10 mouse cellular contexts compared by ENCODE assay signal in genomic region chr11:77903761-77904160, GRCm38 (mm10). TPM values are rescaled to one million over a fixed set of nuclear protein-coding genes. Genes with fewer than 3 reads are reported as not detected.
A peak's percentile ranks its signal among the peaks of the same experiment; 100 is the strongest.
DNase-seq lines count a peak whose midpoint lies in the region; ATAC-seq and TF ChIP-seq lines count a peak whose summit lies in the region.
"Had no signal": no experiment of that assay in that cellular context is flagged by ENCODE, and none has a peak within 500 bp of the region (broad histone marks: within the 10 kb centered on the region; RNA-seq: fewer than 3 reads in every experiment).

No protein-coding gene starts in this region.

- no peak for ATAC-seq in heart, postnatal 0 days (ENCODE audit: insufficient read depth, low read depth)
- ATAC-seq in midbrain, embryonic 12.5 days (ENCODE audit: low FRiP score, low read depth): no peak

- no peaks in the 10 kb centered on the region for H3K36me3 ChIP-seq in heart, postnatal 0 days (replicated peaks; ENCODE audit: control insufficient read depth, insufficient read depth, low read length)
- H3K36me3 ChIP-seq in ES-E14 (ENCODE audit: control insufficient read depth, insufficient read depth, low read length, poor library complexity, severe bottlenecking): no peaks in the 10 kb centered on the region
- no peaks in the 10 kb centered on the region for H3K36me3 ChIP-seq in midbrain, embryonic 12.5 days
- H3K36me3 ChIP-seq: stomach, embryonic 15.5 days had no signal

- no peaks in the 10 kb centered on the region for H3K9me3 ChIP-seq in heart, postnatal 0 days (replicated peaks; ENCODE audit: control insufficient read depth, low read length)
- H3K9me3 ChIP-seq in ES-E14 (ENCODE audit: control insufficient read depth, insufficient read depth, low read depth, low read length): no peaks in the 10 kb centered on the region
- H3K9me3 ChIP-seq in midbrain, embryonic 12.5 days: no peaks in the 10 kb centered on the region
- H3K9me3 ChIP-seq: stomach, embryonic 15.5 days had no signal

- H3K4me2 ChIP-seq in heart, postnatal 0 days (ENCODE audit: low read depth, low read length): no peak overlapping the region
- H3K4me2 ChIP-seq in midbrain, embryonic 12.5 days (replicated peaks): no peak overlapping the region
- H3K4me2 ChIP-seq: stomach, embryonic 15.5 days had no signal

- no peak overlapping the region for H3K9ac ChIP-seq in heart, postnatal 0 days (replicated peaks; ENCODE audit: low read depth, low read length)
- peak overlapping the region; percentile 60; the same call in 1 of the 2 replicates for H3K9ac ChIP-seq in ES-E14 (ENCODE audit: insufficient read depth, low read depth, low read length, poor library complexity, severe bottlenecking)
- no peak overlapping the region for H3K9ac ChIP-seq in midbrain, embryonic 12.5 days (replicated peaks)
- H3K9ac ChIP-seq: stomach, embryonic 15.5 days had no signal

- no peak for DNase-seq in heart, postnatal 0 days (ENCODE audit: low spot score)
- no peak for DNase-seq in heart, postnatal 10 days
- DNase-seq in ES-E14 (ENCODE audit: low read depth, low spot score): no peak
- DNase-seq in brain, embryonic 14.5 days (ENCODE audit: low read depth): peak; percentile 49
- no peak for DNase-seq in right cerebral cortex, postnatal 36 days (ENCODE audit: low spot score in 2 of 2)
- no peak for DNase-seq in ovary, postnatal 10 days (ENCODE audit: low spot score)
- DNase-seq in spleen, postnatal 14 days (ENCODE audit: low spot score in 2 of 2): no peak

- TF ChIP-seq EP300 in heart, postnatal 0 days (IDR thresholded peaks at IDR 0.05; ENCODE audit: low read depth): no peak

- H3K27me3 ChIP-seq in heart, postnatal 0 days (ENCODE audit: control insufficient read depth, insufficient read depth, low read length): peaks cover 7% of the 10 kb centered on the region; the same call in 1 of the 2 replicates
- peaks cover 39% of the 10 kb centered on the region for H3K27me3 ChIP-seq in midbrain, embryonic 12.5 days
- H3K27me3 ChIP-seq: stomach, embryonic 15.5 days had no signal

- no peak overlapping the region for H3K4me3 ChIP-seq in heart, postnatal 0 days (ENCODE audit: low read depth, low read length)
- H3K4me3 ChIP-seq in ES-E14 (ENCODE audit: insufficient read depth in 1 of 2, low read depth in 1 of 2, low read length in 2 of 2, poor library complexity in 1 of 2, severe bottlenecking in 1 of 2): peak overlapping the region; percentile 11 to 16; a peak in 2 of 4 replicates
- H3K4me3 ChIP-seq in midbrain, embryonic 12.5 days: no peak overlapping the region
- H3K4me3 ChIP-seq: myocyte; stomach, embryonic 15.5 days had no signal

- TF ChIP-seq CTCF in heart, postnatal 0 days (IDR thresholded peaks at IDR 0.05; ENCODE audit: low read depth): 0 out of 2 replicates have a peak, but pooled peaks have one; percentile 13
- TF ChIP-seq CTCF in brain, embryonic 14.5 days (IDR thresholded peaks at IDR 0.05; ENCODE audit: borderline replicate concordance, extremely low read depth, insufficient read depth, insufficient read length): peak; percentile 27; the same call in 1 of the 2 replicates

- no peak overlapping the region for H3K27ac ChIP-seq in heart, postnatal 0 days (ENCODE audit: low read depth)
- H3K27ac ChIP-seq in ES-E14 (ENCODE audit: insufficient read depth, low read depth, low read length, poor library complexity, severe bottlenecking): peak overlapping the region; percentile 97
- peak overlapping the region; percentile 43 for H3K27ac ChIP-seq in midbrain, embryonic 12.5 days (replicated peaks)
- H3K27ac ChIP-seq: stomach, embryonic 15.5 days had no signal

- intact Hi-C loops in heart, postnatal 10 days (cut with DNase I): no loop called here

- in situ Hi-C loops in ES-E14 (cut with MboI; ENCODE audit: low sequenced_read_pairs in 2 of 2, unreplicated experiment in 2 of 2): no loop called here

- TF ChIP-seq POLR2A in brain, embryonic 14.5 days (IDR thresholded peaks at IDR 0.05; ENCODE audit: borderline replicate concordance, extremely low read depth, insufficient read depth, insufficient read length, poor library complexity, severe bottlenecking): no peak

- WGBS in heart, postnatal 0 days: 22% methylated on average over 3 of the region's 3 CpGs
- WGBS in midbrain, embryonic 12.5 days: 31% methylated on average over 3 of the region's 3 CpGs

- no peaks in the 10 kb centered on the region for H3K4me1 ChIP-seq in heart, postnatal 0 days (ENCODE audit: control insufficient read depth, insufficient read depth)
- H3K4me1 ChIP-seq in ES-E14 (ENCODE audit: control insufficient read depth in 2 of 2, insufficient read depth in 2 of 2, low read length in 2 of 2, poor library complexity in 1 of 2): peaks cover 13 to 30% of the 10 kb centered on the region in 2 experiments
- peaks cover 40% of the 10 kb centered on the region for H3K4me1 ChIP-seq in midbrain, embryonic 12.5 days

TF ChIP-seq in ES-E14, 5 proteins besides CTCF, POLR2A, EP300 and RAD21:
- TF ChIP-seq ZNF384 (IDR thresholded peaks at IDR 0.05; ENCODE audit: low read depth, low read length) (no peak), MAFK (IDR thresholded peaks at IDR 0.05; ENCODE audit: insufficient read depth, low read depth, low read length) (no peak), ZC3H11A (IDR thresholded peaks at IDR 0.05; ENCODE audit: borderline replicate concordance, low read depth, low read length) (no peak)

RNA-seq across cellular contexts. Expression of gene Pipox, which starts 9.9 kb away (rescaled TPM):
- total RNA-seq in heart, postnatal 0 days (2014; rRNA removed; ENCODE audit: low replicate concordance): 2.4 and 3.7 TPM in 2 replicates
- 2.6 and 3.1 TPM in 2 replicates for polyA plus RNA-seq in heart, postnatal 0 days (2015; fragmentation: Nextera tagmentation; extraction: Ambion mirVana)
- 1 to 10 TPM; 1.2 to 1.4 TPM for total RNA-seq in heart, postnatal 10 days (2021)
- total RNA-seq in ES-E14 (2012; rRNA removed): 27.3 and 33.3 TPM in 2 replicates
- 10.0 and 19.2 TPM in 2 replicates for polyA plus RNA-seq in brain, embryonic 14.5 days (2012; rRNA removed)
- polyA plus RNA-seq in midbrain, embryonic 12.5 days (2016; fragmentation: Nextera tagmentation; extraction: Ambion mirVana): 12.0 and 14.4 TPM in 2 replicates
- polyA plus RNA-seq: myocyte had no signal

RNA-seq across cellular contexts. Expression of gene Sez6, which starts 26.8 kb away (rescaled TPM):
- total RNA-seq in heart, postnatal 0 days (2014; rRNA removed; ENCODE audit: low replicate concordance): 0.77 TPM in 1 of 2 replicates, not detected in the other
- polyA plus RNA-seq in heart, postnatal 0 days (2015; fragmentation: Nextera tagmentation; extraction: Ambion mirVana): 0.08 TPM in 1 of 2 replicates, not detected in the other
- total RNA-seq in heart, postnatal 10 days (2021): under 1 TPM; 0.22 to 0.64 TPM
- 0.45 and 0.63 TPM in 2 replicates for total RNA-seq in ES-E14 (2012; rRNA removed)
- 173 and 174 TPM in 2 replicates for polyA plus RNA-seq in brain, embryonic 14.5 days (2012; rRNA removed)
- 39.5 and 40.3 TPM in 2 replicates for polyA plus RNA-seq in midbrain, embryonic 12.5 days (2016; fragmentation: Nextera tagmentation; extraction: Ambion mirVana)
- polyA plus RNA-seq: myocyte had no signal

Comparison
In these comparisons a context has a peak if more than half of its experiments do, and no peak if none do; other contexts are left out.
1. H3K4me3 ChIP-seq: peak in ES-E14 (2 of 2); none in heart, postnatal 0 days (single experiment) and midbrain, embryonic 12.5 days (single experiment).